Mouse (Mus musculus) cortical plate, adult 2 months (tissue): ENCODE data around the gene Itih2.

Experiments
- CTCF ChIP-seq: fragments of 200-500 bp; IDR thresholded peaks from 2 replicates; pipeline ENCODE4 v1.5.1; 2011; ENCODE audit warnings: mild to moderate bottlenecking, control low read depth, low read length; ENCODE audit not compliant: insufficient read depth; ENCODE audit errors: extremely low read depth
- POLR2A ChIP-seq: fragments of 200-500 bp; IDR thresholded peaks from 2 replicates; pipeline ENCODE4 v1.6.1; 2011; ENCODE audit warnings: mild to moderate bottlenecking, low read length, control low read depth; ENCODE audit not compliant: insufficient read depth; ENCODE audit errors: extremely low read depth

DNA sequence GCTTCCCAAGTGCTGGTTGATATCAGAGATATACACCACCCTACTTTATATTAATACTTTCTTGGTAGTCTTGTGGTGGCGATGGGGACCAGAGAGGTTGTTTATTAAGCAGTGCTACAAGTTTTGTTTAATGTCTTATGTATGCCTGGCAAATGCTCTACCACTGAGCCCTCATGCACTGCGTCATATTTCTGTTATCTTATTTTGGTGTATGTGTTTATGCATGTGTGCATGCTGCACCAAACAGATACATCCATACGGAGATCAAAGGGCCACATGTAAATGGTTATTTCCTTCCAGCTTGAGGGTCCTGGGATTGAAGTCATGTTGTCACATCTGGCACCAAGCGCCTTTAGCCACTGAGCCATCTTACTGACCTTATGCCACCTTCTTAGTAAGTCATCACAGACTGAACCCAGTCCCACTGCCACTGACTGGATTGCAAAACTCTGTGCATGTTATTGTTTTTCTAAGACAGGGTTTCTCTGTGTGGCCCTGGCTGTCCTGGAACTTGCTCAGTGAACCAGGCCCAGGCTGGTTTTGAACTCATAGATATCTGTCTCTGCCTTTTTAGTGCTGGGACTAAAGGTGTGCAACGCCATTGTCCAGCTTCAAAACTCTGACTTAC lies 49.6 kb downstream of the Itih2 start:
- no peak for TF ChIP-seq CTCF
- TF ChIP-seq POLR2A: no peak
